Mouse (Mus musculus): ENCODE measurements around the gene Tm4sf19. TPM values are rescaled to one million over a fixed set of nuclear protein-coding genes. Genes with fewer than 3 reads are reported as not detected.
"Not testable (repeated sequence)": the region's sequence is repeated elsewhere in the genome, so short reads cannot be mapped to it uniquely, and the experiment has no call there.

Gene Tm4sf19
- polyA plus RNA-seq, 1 experiment from 2014 or later: not detected

- no peak overlapping the region for H3K4me3 ChIP-seq (ENCODE audit: low read depth, low read length)
- H3K27ac ChIP-seq (ENCODE audit: low read depth, low read length): no peak overlapping the region
- DNase-seq (ENCODE audit: low spot score): no peak
- no peak overlapping the region for H3K4me2 ChIP-seq (replicated peaks; ENCODE audit: low read depth, low read length)
- H3K9me3 ChIP-seq (ENCODE audit: control insufficient read depth, low read length): no peaks in the 10 kb centered on the region
- no peak for ATAC-seq (ENCODE audit: low FRiP score)
- H3K9ac ChIP-seq (ENCODE audit: low read depth, low read length): no peak overlapping the region
- WGBS: 66% methylated on average over 6 of the region's 6 CpGs
- no peaks in the 10 kb centered on the region for H3K27me3 ChIP-seq (ENCODE audit: control insufficient read depth, insufficient read depth, low read length)
- H3K36me3 ChIP-seq (ENCODE audit: control insufficient read depth, insufficient read depth, low read length): no peaks in the 10 kb centered on the region
- H3K4me1 ChIP-seq (replicated peaks; ENCODE audit: control insufficient read depth, insufficient read depth, low read length): no peaks in the 10 kb centered on the region
Observed at GRCm38 (mm10) chr16:32434066-32434465, 33.8 kb downstream of the Tm4sf19 start.

DNA sequence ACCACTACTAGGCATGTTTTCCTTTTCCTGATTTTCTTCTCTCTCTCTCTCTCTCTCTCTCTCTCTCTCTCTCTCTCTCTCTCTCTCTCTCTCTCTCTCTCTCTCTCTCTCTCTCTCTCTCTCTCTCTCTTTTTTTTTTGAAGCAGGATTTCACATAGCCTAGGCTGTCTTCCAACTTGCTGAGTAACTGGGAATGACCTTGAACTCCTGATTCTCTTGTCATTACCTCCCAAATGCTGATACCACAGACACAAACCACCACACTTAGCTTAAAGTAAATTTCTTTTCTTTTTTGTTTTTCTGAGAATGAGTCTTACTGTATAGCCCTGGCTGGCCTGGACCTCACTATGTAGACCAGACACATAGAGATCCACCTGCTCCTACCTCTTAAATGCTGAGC lies 34.4 kb downstream of the Tm4sf19 start:
- DNase-seq (ENCODE audit: low spot score) (no peak), ATAC-seq (ENCODE audit: low FRiP score) (no peak)
- H3K4me3 ChIP-seq (ENCODE audit: low read depth, low read length): no peak overlapping the region
- no peaks in the 10 kb centered on the region for H3K4me1 ChIP-seq (replicated peaks; ENCODE audit: control insufficient read depth, insufficient read depth, low read length)
- H3K9me3 ChIP-seq (ENCODE audit: control insufficient read depth, low read length): no peaks in the 10 kb centered on the region
- H3K36me3 ChIP-seq (ENCODE audit: control insufficient read depth, insufficient read depth, low read length): no peaks in the 10 kb centered on the region
- H3K4me2 ChIP-seq (replicated peaks; ENCODE audit: low read depth, low read length): no peak overlapping the region
- H3K9ac ChIP-seq (ENCODE audit: low read depth, low read length): no peak overlapping the region
- no peaks in the 10 kb centered on the region for H3K27me3 ChIP-seq (ENCODE audit: control insufficient read depth, insufficient read depth, low read length)
- no peak overlapping the region for H3K27ac ChIP-seq (ENCODE audit: low read depth, low read length)

GRCm38 (mm10) chr16:32436657-32437056 lies 36.4 kb downstream of the Tm4sf19 start:
- no peak for ATAC-seq (ENCODE audit: low FRiP score)
- Histone ChIP-seq H3K4me3 (ENCODE audit: low read depth, low read length) (no peak overlapping the region), H3K9ac (ENCODE audit: low read depth, low read length) (no peak overlapping the region), H3K9me3 (ENCODE audit: control insufficient read depth, low read length) (no peaks in the 10 kb centered on the region), H3K27ac (ENCODE audit: low read depth, low read length) (no peak overlapping the region), H3K4me1 (replicated peaks; ENCODE audit: control insufficient read depth, insufficient read depth, low read length) (no peaks in the 10 kb centered on the region), H3K27me3 (ENCODE audit: control insufficient read depth, insufficient read depth, low read length) (no peaks in the 10 kb centered on the region), H3K4me2 (replicated peaks; ENCODE audit: low read depth, low read length) (no peak overlapping the region), H3K36me3 (ENCODE audit: control insufficient read depth, insufficient read depth, low read length) (no peaks in the 10 kb centered on the region)
- 69% methylated on average over 1 of the region's 1 CpGs for WGBS
- no peak for DNase-seq (ENCODE audit: low spot score)

DNA sequence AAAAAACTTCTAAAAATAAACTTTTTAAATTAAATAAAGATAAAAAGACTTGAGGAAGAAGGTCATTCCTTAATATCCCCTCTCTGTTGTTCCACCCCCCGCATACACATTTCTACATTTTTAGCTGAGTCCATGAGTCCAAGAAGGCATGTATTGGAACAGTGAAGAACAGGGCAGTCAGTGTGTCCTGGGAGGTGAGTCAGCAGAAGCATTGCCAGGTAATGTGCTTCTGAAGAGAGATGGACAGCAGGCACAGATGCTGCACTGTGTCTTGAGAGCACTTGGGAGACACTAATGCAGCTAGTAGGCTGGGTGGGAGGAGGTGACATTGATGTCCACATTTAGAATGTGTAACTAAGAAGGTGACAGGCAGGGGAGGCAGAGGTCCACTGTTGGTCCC lies 37.0 kb downstream of the Tm4sf19 start:
- no peak for ATAC-seq (ENCODE audit: low FRiP score)
- no peaks in the 10 kb centered on the region for H3K9me3 ChIP-seq (ENCODE audit: control insufficient read depth, low read length)
- H3K4me1 ChIP-seq (replicated peaks; ENCODE audit: control insufficient read depth, insufficient read depth, low read length): no peaks in the 10 kb centered on the region
- WGBS: 89% methylated on average over 1 of the region's 1 CpGs
- no peak overlapping the region for H3K4me3 ChIP-seq (ENCODE audit: low read depth, low read length)
- no peak overlapping the region for H3K27ac ChIP-seq (ENCODE audit: low read depth, low read length)
- DNase-seq (ENCODE audit: low spot score): no peak
- H3K4me2 ChIP-seq (replicated peaks; ENCODE audit: low read depth, low read length): no peak overlapping the region
- H3K27me3 ChIP-seq (ENCODE audit: control insufficient read depth, insufficient read depth, low read length): no peaks in the 10 kb centered on the region
- no peaks in the 10 kb centered on the region for H3K36me3 ChIP-seq (ENCODE audit: control insufficient read depth, insufficient read depth, low read length)
- no peak overlapping the region for H3K9ac ChIP-seq (ENCODE audit: low read depth, low read length)

- Histone ChIP-seq H3K36me3 (ENCODE audit: control insufficient read depth, insufficient read depth, low read length) (no peaks in the 10 kb centered on the region), H3K4me1 (replicated peaks; ENCODE audit: control insufficient read depth, insufficient read depth, low read length) (no peaks in the 10 kb centered on the region), H3K4me2 (replicated peaks; ENCODE audit: low read depth, low read length) (no peak overlapping the region), H3K9me3 (ENCODE audit: control insufficient read depth, low read length) (no peaks in the 10 kb centered on the region), H3K27ac (ENCODE audit: low read depth, low read length) (no peak overlapping the region), H3K4me3 (ENCODE audit: low read depth, low read length) (no peak overlapping the region), H3K27me3 (ENCODE audit: control insufficient read depth, insufficient read depth, low read length) (no peaks in the 10 kb centered on the region), H3K9ac (ENCODE audit: low read depth, low read length) (no peak overlapping the region)
- 88% methylated on average over 3 of the region's 3 CpGs for WGBS
- no peak for DNase-seq (ENCODE audit: low spot score)
- no peak for ATAC-seq (ENCODE audit: low FRiP score)
Observed at GRCm38 (mm10) chr16:32441432-32441831, 41.1 kb downstream of the Tm4sf19 start.

- H3K4me3 ChIP-seq (ENCODE audit: low read depth, low read length); DNase-seq (ENCODE audit: low spot score); H3K4me2 ChIP-seq (replicated peaks; ENCODE audit: low read depth, low read length); H3K9me3 ChIP-seq (ENCODE audit: control insufficient read depth, low read length); H3K36me3 ChIP-seq (ENCODE audit: control insufficient read depth, insufficient read depth, low read length); H3K4me1 ChIP-seq (replicated peaks; ENCODE audit: control insufficient read depth, insufficient read depth, low read length); H3K9ac ChIP-seq (ENCODE audit: low read depth, low read length); ATAC-seq (ENCODE audit: low FRiP score); H3K27ac ChIP-seq (ENCODE audit: low read depth, low read length); H3K27me3 ChIP-seq (ENCODE audit: control insufficient read depth, insufficient read depth, low read length): not testable (repeated sequence)
- WGBS: 92% methylated on average over 3 of the region's 3 CpGs
Observed at GRCm38 (mm10) chr16:32444615-32445014, 44.3 kb downstream of the Tm4sf19 start.

- ATAC-seq (ENCODE audit: low FRiP score): no peak
Observed at GRCm38 (mm10) chr16:32445558-32445957, 45.3 kb downstream of the Tm4sf19 start.

GRCm38 (mm10) chr16:32446563-32447138 lies 46.3 kb downstream of the Tm4sf19 start:
- ATAC-seq (ENCODE audit: low FRiP score) (no peak), DNase-seq (ENCODE audit: low spot score) (no peak)
- Histone ChIP-seq H3K27me3 (ENCODE audit: control insufficient read depth, insufficient read depth, low read length) (no peaks in the 10 kb centered on the region), H3K4me2 (replicated peaks; ENCODE audit: low read depth, low read length) (no peak overlapping the region), H3K9me3 (ENCODE audit: control insufficient read depth, low read length) (no peaks in the 10 kb centered on the region), H3K4me3 (ENCODE audit: low read depth, low read length) (no peak overlapping the region), H3K9ac (ENCODE audit: low read depth, low read length) (no peak overlapping the region), H3K36me3 (ENCODE audit: control insufficient read depth, insufficient read depth, low read length) (no peaks in the 10 kb centered on the region), H3K27ac (ENCODE audit: low read depth, low read length) (no peak overlapping the region), H3K4me1 (replicated peaks; ENCODE audit: control insufficient read depth, insufficient read depth, low read length) (no peaks in the 10 kb centered on the region)
- 88% methylated on average over 2 of the region's 2 CpGs for WGBS

More at GRCm38 (mm10) chr16:32445558-32445957, 45.3 kb downstream of the Tm4sf19 start:
- Histone ChIP-seq H3K4me1 (replicated peaks; ENCODE audit: control insufficient read depth, insufficient read depth, low read length) (no peaks in the 10 kb centered on the region), H3K27ac (ENCODE audit: low read depth, low read length) (no peak overlapping the region), H3K4me3 (ENCODE audit: low read depth, low read length) (no peak overlapping the region), H3K9ac (ENCODE audit: low read depth, low read length) (no peak overlapping the region), H3K9me3 (ENCODE audit: control insufficient read depth, low read length) (no peaks in the 10 kb centered on the region), H3K4me2 (replicated peaks; ENCODE audit: low read depth, low read length) (no peak overlapping the region), H3K36me3 (ENCODE audit: control insufficient read depth, insufficient read depth, low read length) (no peaks in the 10 kb centered on the region), H3K27me3 (ENCODE audit: control insufficient read depth, insufficient read depth, low read length) (no peaks in the 10 kb centered on the region)
- WGBS: 96% methylated on average over 1 of the region's 1 CpGs
- no peak for DNase-seq (ENCODE audit: low spot score)

GRCm38 (mm10) chr16:32449665-32450064 lies 49.4 kb downstream of the Tm4sf19 start:
- no peak for ATAC-seq (ENCODE audit: low FRiP score)
- Histone ChIP-seq H3K27me3 (ENCODE audit: control insufficient read depth, insufficient read depth, low read length) (no peaks in the 10 kb centered on the region), H3K9ac (ENCODE audit: low read depth, low read length) (no peak overlapping the region), H3K4me2 (replicated peaks; ENCODE audit: low read depth, low read length) (no peak overlapping the region), H3K9me3 (ENCODE audit: control insufficient read depth, low read length) (no peaks in the 10 kb centered on the region), H3K36me3 (ENCODE audit: control insufficient read depth, insufficient read depth, low read length) (no peaks in the 10 kb centered on the region), H3K27ac (ENCODE audit: low read depth, low read length) (no peak overlapping the region), H3K4me1 (replicated peaks; ENCODE audit: control insufficient read depth, insufficient read depth, low read length) (no peaks in the 10 kb centered on the region), H3K4me3 (ENCODE audit: low read depth, low read length) (no peak overlapping the region)
- DNase-seq (ENCODE audit: low spot score): no peak
- WGBS: 84% methylated on average over 3 of the region's 3 CpGs

All from hindbrain, embryonic 11.5 days (tissue).